Mouse (Mus musculus): ENCODE data around the gene Actn2. TPM values are rescaled to one million over a fixed set of nuclear protein-coding genes. Genes with fewer than 3 reads are reported as not detected.

Gene Actn2
- polyA plus RNA-seq, 1 experiment from 2014 or later: 1.3 TPM

- Histone ChIP-seq H3K36me3 (ENCODE audit: poor library complexity, severe bottlenecking) (peaks cover 50% of the 10 kb centered on the region), H3K4me3 (no peak overlapping the region), H3K9ac (no peak overlapping the region), H3K4me2 (no peak overlapping the region), H3K9me3 (replicated peaks) (no peaks in the 10 kb centered on the region), H3K27me3 (no peaks in the 10 kb centered on the region), H3K27ac (no peak overlapping the region), H3K4me1 (no peaks in the 10 kb centered on the region)
- ATAC-seq: no peak
- 93% methylated on average over 8 of the region's 8 CpGs for WGBS
Observed at GRCm38 (mm10) chr13:12249195-12249898, 91.2 kb downstream of the Actn2 start.

GRCm38 (mm10) chr13:12245938-12246337 lies 94.6 kb downstream of the Actn2 start:
- no peak for ATAC-seq
- WGBS: 99% methylated on average over 2 of the region's 2 CpGs
- Histone ChIP-seq H3K9me3 (replicated peaks) (no peaks in the 10 kb centered on the region), H3K4me1 (no peaks in the 10 kb centered on the region), H3K27me3 (no peaks in the 10 kb centered on the region), H3K27ac (no peak overlapping the region), H3K4me2 (no peak overlapping the region), H3K4me3 (no peak overlapping the region), H3K36me3 (ENCODE audit: poor library complexity, severe bottlenecking) (peaks cover 76% of the 10 kb centered on the region), H3K9ac (no peak overlapping the region)

DNA sequence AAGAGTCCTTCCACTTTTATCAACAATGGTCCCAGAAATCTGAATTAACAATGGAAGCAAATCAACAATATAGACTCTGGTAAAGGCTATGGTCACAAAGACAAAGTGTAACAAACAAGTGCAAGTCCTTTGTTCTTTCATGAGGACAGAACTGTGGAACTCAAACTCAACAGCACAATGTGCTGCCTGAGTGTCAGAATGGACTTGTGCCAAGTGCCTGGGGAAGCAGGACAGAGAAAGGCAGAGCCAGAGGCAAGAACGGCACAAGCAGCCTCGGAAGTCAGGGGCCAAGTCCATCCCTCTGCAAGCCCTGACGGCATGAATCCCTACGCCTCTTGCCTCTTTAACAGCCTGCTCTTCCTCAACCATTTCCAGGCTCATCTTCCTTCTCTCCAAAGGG lies 96.6 kb downstream of the Actn2 start:
- H3K4me1 ChIP-seq: no peaks in the 10 kb centered on the region
- no peaks in the 10 kb centered on the region for H3K27me3 ChIP-seq
- no peaks in the 10 kb centered on the region for H3K9me3 ChIP-seq (replicated peaks)
- WGBS: 88% methylated on average over 4 of the region's 4 CpGs
- no peak overlapping the region for H3K4me2 ChIP-seq
- peaks cover 66% of the 10 kb centered on the region for H3K36me3 ChIP-seq (ENCODE audit: poor library complexity, severe bottlenecking)
- H3K9ac ChIP-seq: no peak overlapping the region
- no peak for ATAC-seq
- H3K4me3 ChIP-seq: no peak overlapping the region
- no peak overlapping the region for H3K27ac ChIP-seq

DNA sequence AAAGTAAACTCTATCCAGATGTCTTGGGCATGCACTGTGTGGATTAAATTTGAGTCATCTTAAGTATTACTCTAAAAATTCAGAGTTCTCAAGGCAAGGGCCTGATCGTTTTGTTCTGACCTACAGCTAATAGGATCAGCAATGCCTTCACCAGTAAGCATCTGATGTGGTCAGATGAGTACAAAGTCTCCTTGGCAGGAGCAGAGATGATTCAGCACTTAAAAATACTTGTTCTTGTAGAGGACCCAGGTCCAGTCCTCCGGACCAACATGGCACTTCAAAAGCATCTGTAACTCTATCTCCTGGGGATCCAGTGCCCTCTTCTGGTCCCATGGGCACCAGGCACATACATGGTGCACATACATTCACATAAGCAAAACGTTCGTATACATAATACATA lies 108.4 kb downstream of the Actn2 start:
- 95% methylated on average over 4 of the region's 4 CpGs for WGBS
- H3K9ac ChIP-seq: no peak overlapping the region
- H3K36me3 ChIP-seq (ENCODE audit: poor library complexity, severe bottlenecking): peaks cover 77% of the 10 kb centered on the region
- no peak overlapping the region for H3K27ac ChIP-seq
- H3K4me2 ChIP-seq: no peak overlapping the region
- ATAC-seq: no peak
- H3K27me3 ChIP-seq: no peaks in the 10 kb centered on the region
- no peaks in the 10 kb centered on the region for H3K9me3 ChIP-seq (replicated peaks)
- H3K4me3 ChIP-seq: no peak overlapping the region
- no peaks in the 10 kb centered on the region for H3K4me1 ChIP-seq

DNA sequence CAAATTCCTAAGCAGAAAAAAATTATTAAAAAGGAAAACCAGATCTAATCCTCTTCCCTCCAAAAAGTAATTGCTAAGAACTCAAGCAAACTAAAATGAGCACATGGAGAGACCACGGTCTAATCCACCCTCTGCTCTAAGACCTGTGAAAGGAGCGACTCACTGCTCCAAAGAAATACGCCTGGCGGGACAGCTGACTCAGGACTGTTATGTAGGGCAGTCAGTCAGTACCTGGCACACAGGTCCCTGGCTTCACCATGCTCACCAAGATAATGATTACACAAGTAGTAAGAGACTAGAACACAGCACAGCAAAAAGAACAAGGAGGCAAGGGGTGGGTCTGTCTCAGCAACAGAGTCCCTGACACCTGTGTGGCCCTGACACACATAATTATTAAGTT lies 112.3 kb downstream of the Actn2 start:
- WGBS: 88% methylated on average over 4 of the region's 4 CpGs
- no peaks in the 10 kb centered on the region for H3K4me1 ChIP-seq
- peaks cover 80% of the 10 kb centered on the region for H3K36me3 ChIP-seq (ENCODE audit: poor library complexity, severe bottlenecking)
- H3K9me3 ChIP-seq (replicated peaks): no peaks in the 10 kb centered on the region
- no peak overlapping the region for H3K27ac ChIP-seq
- no peak for ATAC-seq
- no peak overlapping the region for H3K4me3 ChIP-seq
- no peak overlapping the region for H3K4me2 ChIP-seq
- no peak overlapping the region for H3K9ac ChIP-seq
- H3K27me3 ChIP-seq: no peaks in the 10 kb centered on the region

GRCm38 (mm10) chr13:12227606-12228005 lies 113.0 kb downstream of the Actn2 start:
- Histone ChIP-seq H3K4me3 (no peak overlapping the region), H3K9me3 (replicated peaks) (no peaks in the 10 kb centered on the region), H3K27ac (no peak overlapping the region), H3K36me3 (ENCODE audit: poor library complexity, severe bottlenecking) (peaks cover 76% of the 10 kb centered on the region), H3K9ac (no peak overlapping the region), H3K27me3 (no peaks in the 10 kb centered on the region), H3K4me2 (no peak overlapping the region), H3K4me1 (no peaks in the 10 kb centered on the region)
- ATAC-seq: no peak
- WGBS: 86% methylated on average over 5 of the region's 5 CpGs

Other genes starting within 250 kb of the Actn2 start
- 0.53 and 1.2 TPM in 2 replicates for gene Ryr2, start 233.8 kb downstream of the Actn2 start, polyA plus RNA-seq (2015; fragmentation: Nextera tagmentation; extraction: Ambion mirVana)
- 5.8 and 7.6 TPM in 2 replicates for gene Mtr, start 82.6 kb downstream of the Actn2 start, polyA plus RNA-seq (2015; fragmentation: Nextera tagmentation; extraction: Ambion mirVana)
- gene Heatr1, start 54.3 kb upstream of the Actn2 start, polyA plus RNA-seq (2015; fragmentation: Nextera tagmentation; extraction: Ambion mirVana): 18.3 and 20.9 TPM in 2 replicates
- 8.0 and 10.6 TPM in 2 replicates for gene Lgals8, start 124.2 kb upstream of the Actn2 start, polyA plus RNA-seq (2015; fragmentation: Nextera tagmentation; extraction: Ambion mirVana)
- 1.0 and 1.3 TPM in 2 replicates for gene Edaradd, start 179.7 kb upstream of the Actn2 start, polyA plus RNA-seq (2015; fragmentation: Nextera tagmentation; extraction: Ambion mirVana)
- 11.6 and 11.8 TPM in 2 replicates for gene Ero1lb, start 225.1 kb upstream of the Actn2 start, polyA plus RNA-seq (2015; fragmentation: Nextera tagmentation; extraction: Ambion mirVana)